Mouse (Mus musculus): ENCODE measurements around the gene Samsn1. TPM values are rescaled to one million over a fixed set of nuclear protein-coding genes. Genes with fewer than 3 reads are reported as not detected.

The Samsn1 gene
- polyA plus RNA-seq, 1 experiment from 2014 or later: 0.75 TPM

DNA sequence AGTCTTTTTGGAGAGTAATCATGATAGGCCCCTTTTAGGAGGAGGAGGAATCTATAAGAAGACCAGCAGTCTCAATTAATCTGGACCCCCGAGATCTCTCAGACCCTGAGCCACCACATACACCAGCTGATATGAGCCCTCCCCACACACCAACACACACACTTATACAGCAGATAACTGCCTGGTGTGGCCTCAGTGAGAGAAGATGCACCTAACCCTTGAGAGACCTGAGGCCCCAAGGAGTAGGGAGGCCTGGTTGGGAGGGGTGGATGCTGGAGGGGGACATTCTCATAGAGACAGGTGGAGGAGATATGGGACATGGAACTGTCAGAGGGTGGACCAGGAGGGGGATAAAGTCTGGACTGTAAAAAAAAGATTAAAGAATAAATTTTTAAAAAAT is 128.6 kb downstream of the Samsn1 start:
- no peaks in the 10 kb centered on the region for H3K27me3 ChIP-seq (ENCODE audit: insufficient read depth, poor library complexity, severe bottlenecking)
- no peaks in the 10 kb centered on the region for H3K9me3 ChIP-seq
- H3K4me3 ChIP-seq: no peak overlapping the region
- H3K36me3 ChIP-seq: no peaks in the 10 kb centered on the region
- no peaks in the 10 kb centered on the region for H3K4me1 ChIP-seq (replicated peaks)
- WGBS: 91% methylated on average over 1 of the region's 1 CpGs
- H3K27ac ChIP-seq: no peak overlapping the region
- DNase-seq (ENCODE audit: low spot score): no peak

DNA sequence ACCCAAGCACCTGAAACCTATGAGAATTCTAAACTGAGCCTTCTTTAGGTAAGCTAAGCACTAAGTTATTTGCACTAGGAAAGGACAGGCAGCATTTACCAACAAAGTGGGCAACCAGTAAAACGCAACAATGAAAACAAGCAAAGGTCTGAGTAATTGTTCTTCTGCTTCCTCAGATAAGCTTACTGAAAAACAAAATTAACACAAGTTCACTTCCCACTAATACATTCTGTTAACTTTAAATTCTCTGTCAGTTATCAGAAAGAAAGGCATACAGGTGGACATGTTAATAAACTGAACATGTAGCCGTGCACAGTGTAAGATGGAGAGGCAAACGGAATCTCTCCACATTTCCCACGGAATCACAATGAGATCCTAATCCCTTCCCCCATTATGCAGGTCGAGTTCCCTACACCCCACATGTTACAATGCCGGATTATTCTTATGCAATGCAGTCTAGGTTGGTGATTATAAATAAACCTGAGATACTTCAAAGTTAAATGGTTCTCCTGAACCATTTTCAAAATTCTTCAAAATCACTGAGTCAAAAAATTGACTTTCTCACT is 132.9 kb downstream of the Samsn1 start:
- Histone ChIP-seq H3K9me3 (no peaks in the 10 kb centered on the region), H3K27ac (no peak overlapping the region), H3K36me3 (no peaks in the 10 kb centered on the region), H3K27me3 (ENCODE audit: insufficient read depth, poor library complexity, severe bottlenecking) (no peaks in the 10 kb centered on the region), H3K4me1 (replicated peaks) (no peaks in the 10 kb centered on the region), H3K4me3 (no peak overlapping the region)
- DNase-seq (ENCODE audit: low spot score): no peak
- WGBS: 74% methylated on average over 6 of the region's 6 CpGs

DNA sequence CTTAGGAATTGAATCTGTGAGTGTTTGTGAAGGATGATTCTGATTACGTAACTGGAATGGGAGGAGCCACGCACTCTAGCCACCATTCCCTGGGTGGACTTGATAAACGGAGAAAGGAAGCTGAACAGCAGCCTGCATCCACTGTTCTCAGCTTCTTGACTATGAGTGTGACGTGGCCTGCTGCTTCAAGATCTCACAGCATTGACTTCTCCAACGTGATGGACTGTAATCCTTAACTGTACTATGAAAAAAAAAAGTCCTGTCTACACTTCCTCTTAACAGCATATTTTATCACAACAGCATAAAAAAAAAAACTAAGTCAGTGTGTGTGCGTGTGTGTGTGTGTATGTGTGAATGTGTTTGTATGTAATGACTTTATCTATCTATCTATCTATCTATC is 134.9 kb downstream of the Samsn1 start:
- H3K36me3 ChIP-seq: no peaks in the 10 kb centered on the region
- no peak overlapping the region for H3K27ac ChIP-seq
- no peaks in the 10 kb centered on the region for H3K27me3 ChIP-seq (ENCODE audit: insufficient read depth, poor library complexity, severe bottlenecking)
- no peak for DNase-seq (ENCODE audit: low spot score)
- H3K4me1 ChIP-seq (replicated peaks): no peaks in the 10 kb centered on the region
- no peaks in the 10 kb centered on the region for H3K9me3 ChIP-seq
- 81% methylated on average over 6 of the region's 6 CpGs for WGBS
- H3K4me3 ChIP-seq: no peak overlapping the region

DNA sequence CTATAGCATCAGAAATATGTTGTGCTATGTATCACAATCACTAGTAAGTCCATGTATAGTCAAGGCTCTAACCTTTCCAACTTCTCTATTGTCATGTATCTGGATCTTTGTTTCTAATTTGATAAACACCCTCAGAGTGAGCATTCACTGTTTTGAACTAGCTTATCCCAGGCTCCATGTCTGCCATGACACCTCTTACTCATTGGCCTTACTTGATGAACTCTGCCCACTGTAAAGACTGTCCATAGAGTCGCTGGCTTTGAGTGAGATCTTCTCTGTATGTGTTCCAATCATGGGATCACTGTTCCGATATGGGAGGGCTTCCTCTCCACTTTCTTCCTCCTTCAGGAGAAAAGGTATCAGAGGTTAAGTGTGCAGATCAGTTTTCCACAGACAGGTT is 143.2 kb downstream of the Samsn1 start:
- H3K9me3 ChIP-seq: no peaks in the 10 kb centered on the region
- H3K27ac ChIP-seq: no peak overlapping the region
- no peak overlapping the region for H3K4me3 ChIP-seq
- no peaks in the 10 kb centered on the region for H3K4me1 ChIP-seq (replicated peaks)
- no peaks in the 10 kb centered on the region for H3K36me3 ChIP-seq
- 91% methylated on average over 2 of the region's 2 CpGs for WGBS
- no peak for DNase-seq (ENCODE audit: low spot score)
- H3K27me3 ChIP-seq (ENCODE audit: insufficient read depth, poor library complexity, severe bottlenecking): no peaks in the 10 kb centered on the region

DNA sequence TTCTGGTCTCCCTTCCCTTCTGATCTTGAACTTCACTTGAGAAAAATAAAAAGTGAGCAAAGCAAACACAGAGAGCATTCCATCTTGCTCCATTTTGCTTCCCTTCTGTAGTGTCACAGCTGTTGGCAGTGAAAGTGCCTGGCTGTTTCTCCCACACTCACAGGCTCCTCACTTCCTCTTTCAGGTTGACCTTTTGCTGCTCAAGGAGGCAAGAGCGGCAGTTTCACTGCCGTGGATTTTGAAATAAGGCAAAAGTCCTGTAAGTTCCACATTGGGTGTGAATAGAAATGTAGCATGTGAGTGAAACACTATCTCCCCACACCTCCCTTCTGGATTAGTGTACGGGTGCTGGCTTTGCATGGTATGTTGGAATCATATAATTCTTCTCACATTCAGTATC is 144.9 kb downstream of the Samsn1 start:
- Histone ChIP-seq H3K9me3 (no peaks in the 10 kb centered on the region), H3K36me3 (no peaks in the 10 kb centered on the region), H3K4me1 (replicated peaks) (no peaks in the 10 kb centered on the region), H3K27me3 (ENCODE audit: insufficient read depth, poor library complexity, severe bottlenecking) (no peaks in the 10 kb centered on the region), H3K4me3 (no peak overlapping the region), H3K27ac (no peak overlapping the region)
- DNase-seq (ENCODE audit: low spot score): no peak
- WGBS: 75% methylated on average over 3 of the region's 3 CpGs

DNA sequence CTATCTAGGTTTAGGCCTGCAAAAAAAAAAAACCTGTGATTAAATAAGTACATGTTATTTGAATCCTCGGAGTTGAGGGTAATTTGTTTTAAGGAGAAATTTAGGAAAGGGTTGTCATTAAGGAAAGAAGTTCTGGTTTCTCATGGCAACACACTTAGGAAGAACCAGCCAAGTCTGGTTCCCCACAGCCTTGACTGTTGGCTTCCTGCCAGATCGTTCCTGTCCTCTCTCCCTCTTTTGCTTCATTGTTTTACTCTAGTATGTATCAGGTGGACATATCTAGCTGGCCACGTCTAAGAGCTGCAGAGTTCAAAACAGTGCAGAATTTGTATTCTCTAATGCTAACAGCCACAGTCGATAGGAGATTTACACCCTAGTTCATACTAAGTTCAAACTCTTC is 146.2 kb downstream of the Samsn1 start:
- DNase-seq (ENCODE audit: low spot score): no peak
- Histone ChIP-seq H3K36me3 (no peaks in the 10 kb centered on the region), H3K4me3 (no peak overlapping the region), H3K9me3 (no peaks in the 10 kb centered on the region), H3K27me3 (ENCODE audit: insufficient read depth, poor library complexity, severe bottlenecking) (no peaks in the 10 kb centered on the region), H3K4me1 (replicated peaks) (no peaks in the 10 kb centered on the region), H3K27ac (no peak overlapping the region)
- WGBS: 88% methylated on average over 4 of the region's 4 CpGs

DNA sequence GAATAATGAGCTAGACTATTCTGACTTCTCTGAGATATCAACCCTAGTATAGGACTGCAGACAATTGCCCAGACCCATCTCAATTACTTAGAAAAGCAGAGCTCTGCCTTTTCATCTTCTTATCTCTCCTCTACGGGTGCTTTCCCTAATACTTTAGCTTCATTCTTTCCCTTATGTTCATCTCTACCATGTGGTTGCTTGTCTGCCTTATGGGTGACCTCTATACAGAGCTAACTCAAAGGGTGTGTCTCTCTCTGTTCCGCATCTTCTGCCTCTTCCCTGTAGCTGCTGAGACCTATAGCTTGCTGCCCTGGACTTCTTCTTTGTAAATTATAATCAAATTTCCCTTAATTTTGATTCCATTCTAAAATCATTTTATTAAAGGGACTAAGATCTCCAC is 147.6 kb downstream of the Samsn1 start:
- Histone ChIP-seq H3K27me3 (ENCODE audit: insufficient read depth, poor library complexity, severe bottlenecking) (no peaks in the 10 kb centered on the region), H3K9me3 (no peaks in the 10 kb centered on the region), H3K27ac (no peak overlapping the region), H3K4me1 (replicated peaks) (no peaks in the 10 kb centered on the region), H3K4me3 (no peak overlapping the region), H3K36me3 (no peaks in the 10 kb centered on the region)
- DNase-seq (ENCODE audit: low spot score): no peak
- WGBS: 86% methylated on average over 2 of the region's 2 CpGs

DNA sequence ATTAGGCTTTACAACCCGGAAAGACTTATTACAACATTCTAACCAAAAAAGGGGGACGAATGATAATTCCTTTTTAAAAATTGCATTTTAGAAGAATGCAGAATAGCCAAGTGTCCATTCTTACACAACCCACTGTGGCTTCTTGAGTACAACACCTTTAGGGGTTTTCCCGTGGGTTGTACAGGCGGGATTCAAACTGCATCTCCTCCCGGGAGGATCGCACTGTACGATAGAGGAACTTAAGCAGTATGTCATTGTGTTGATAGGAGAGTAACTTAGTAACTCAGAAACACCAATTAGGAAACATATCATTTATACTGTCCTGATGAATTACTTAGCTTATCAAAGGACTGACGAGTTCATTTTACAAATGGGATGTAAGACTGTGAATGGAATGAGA is 149.8 kb downstream of the Samsn1 start:
- Histone ChIP-seq H3K4me1 (replicated peaks) (no peaks in the 10 kb centered on the region), H3K9me3 (no peaks in the 10 kb centered on the region), H3K27me3 (ENCODE audit: insufficient read depth, poor library complexity, severe bottlenecking) (no peaks in the 10 kb centered on the region), H3K36me3 (no peaks in the 10 kb centered on the region), H3K4me3 (no peak overlapping the region), H3K27ac (no peak overlapping the region)
- WGBS: 90% methylated on average over 8 of the region's 8 CpGs
- DNase-seq (ENCODE audit: low spot score): no peak

DNA sequence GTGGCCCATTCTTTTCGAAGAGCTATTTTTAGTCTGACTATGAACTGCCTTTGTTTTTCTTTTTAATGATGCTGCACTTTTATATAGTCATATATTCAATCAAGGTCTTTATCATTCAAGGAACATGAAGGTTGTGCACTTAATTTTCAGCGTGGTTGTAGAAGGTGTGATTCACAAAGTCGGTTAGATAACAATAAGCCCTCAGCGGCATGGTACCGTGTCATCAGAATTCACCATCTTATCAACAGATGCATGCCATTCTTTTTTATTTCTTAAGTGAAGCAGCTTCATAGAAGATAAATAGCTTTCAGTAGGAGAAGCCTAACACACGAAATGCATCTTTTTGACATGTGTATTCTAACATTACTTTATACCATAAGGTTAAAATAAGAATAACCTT is 154.7 kb downstream of the Samsn1 start:
- Histone ChIP-seq H3K27me3 (ENCODE audit: insufficient read depth, poor library complexity, severe bottlenecking) (no peaks in the 10 kb centered on the region), H3K36me3 (no peaks in the 10 kb centered on the region), H3K27ac (no peak overlapping the region), H3K4me1 (replicated peaks) (no peaks in the 10 kb centered on the region), H3K9me3 (no peaks in the 10 kb centered on the region), H3K4me3 (no peak overlapping the region)
- 90% methylated on average over 6 of the region's 6 CpGs for WGBS
- no peak for DNase-seq (ENCODE audit: low spot score)

DNA sequence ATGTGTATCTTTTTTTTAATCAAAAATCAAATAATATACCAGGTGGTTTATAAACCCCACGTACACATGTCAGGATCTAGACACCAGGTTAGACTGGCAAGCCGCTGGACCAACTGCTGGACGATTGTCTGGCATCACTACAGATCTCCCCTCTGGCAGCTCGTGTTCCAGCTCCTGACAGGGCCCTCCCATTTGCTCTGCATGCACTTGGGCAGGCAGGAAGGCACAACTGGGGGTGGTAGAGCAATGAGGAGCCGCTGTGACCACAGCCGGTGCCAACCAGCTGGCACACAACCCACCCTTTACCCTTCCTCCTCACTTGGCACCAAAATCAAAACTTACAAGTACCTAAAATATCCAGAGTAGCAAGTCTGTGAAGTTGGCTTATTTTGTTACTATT is 156.6 kb downstream of the Samsn1 start:
- no peaks in the 10 kb centered on the region for H3K4me1 ChIP-seq (replicated peaks)
- WGBS: 84% methylated on average over 6 of the region's 6 CpGs
- no peak for DNase-seq (ENCODE audit: low spot score)
- no peaks in the 10 kb centered on the region for H3K27me3 ChIP-seq (ENCODE audit: insufficient read depth, poor library complexity, severe bottlenecking)
- no peak overlapping the region for H3K27ac ChIP-seq
- no peak overlapping the region for H3K4me3 ChIP-seq
- no peaks in the 10 kb centered on the region for H3K36me3 ChIP-seq
- H3K9me3 ChIP-seq: no peaks in the 10 kb centered on the region

DNA sequence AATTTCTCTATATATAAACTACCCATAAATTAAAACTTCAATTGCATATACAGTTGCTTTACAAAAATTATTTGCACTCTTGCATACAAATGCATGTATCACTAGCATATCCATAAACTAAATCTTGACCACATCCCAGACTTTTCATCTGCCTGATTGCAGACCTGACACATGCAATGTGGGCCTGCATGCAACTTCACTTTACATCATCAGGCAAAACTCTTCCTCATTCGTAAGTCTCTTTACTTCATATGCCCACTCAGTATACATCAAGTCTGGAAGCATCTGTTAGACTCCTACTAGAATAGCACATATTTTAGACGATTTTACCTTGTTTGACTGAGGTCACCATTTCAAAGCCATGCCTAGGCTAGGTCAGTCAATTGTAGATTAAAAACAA is 157.4 kb downstream of the Samsn1 start:
- Histone ChIP-seq H3K27ac (no peak overlapping the region), H3K36me3 (no peaks in the 10 kb centered on the region), H3K4me3 (no peak overlapping the region), H3K4me1 (replicated peaks) (no peaks in the 10 kb centered on the region), H3K27me3 (ENCODE audit: insufficient read depth, poor library complexity, severe bottlenecking) (no peaks in the 10 kb centered on the region), H3K9me3 (no peaks in the 10 kb centered on the region)
- WGBS: 91% methylated on average over 2 of the region's 2 CpGs
- DNase-seq (ENCODE audit: low spot score): no peak

DNA sequence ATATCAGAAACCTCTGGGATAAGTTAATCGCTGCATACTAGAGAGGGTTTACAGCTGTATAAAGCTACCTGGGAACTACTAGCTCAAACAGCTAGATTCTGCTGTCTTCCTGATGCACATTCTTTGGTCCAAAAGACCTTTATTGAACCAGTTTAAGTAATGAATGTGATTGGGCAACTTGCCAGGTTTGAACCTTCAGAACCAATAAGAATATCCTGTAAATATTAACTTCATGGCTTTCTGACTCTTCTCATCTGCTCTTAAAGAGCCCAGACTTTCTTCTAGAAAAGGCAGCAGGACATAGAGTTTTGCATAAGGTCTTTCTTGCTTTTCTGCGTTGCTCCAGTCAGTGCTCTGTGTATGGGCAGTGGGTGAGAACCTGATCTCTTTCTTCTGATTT is 165.7 kb downstream of the Samsn1 start:
- WGBS: 77% methylated on average over 2 of the region's 2 CpGs
- no peaks in the 10 kb centered on the region for H3K9me3 ChIP-seq
- no peaks in the 10 kb centered on the region for H3K4me1 ChIP-seq (replicated peaks)
- DNase-seq (ENCODE audit: low spot score): no peak
- H3K36me3 ChIP-seq: no peaks in the 10 kb centered on the region
- no peaks in the 10 kb centered on the region for H3K27me3 ChIP-seq (ENCODE audit: insufficient read depth, poor library complexity, severe bottlenecking)
- no peak overlapping the region for H3K27ac ChIP-seq
- H3K4me3 ChIP-seq: no peak overlapping the region

DNA sequence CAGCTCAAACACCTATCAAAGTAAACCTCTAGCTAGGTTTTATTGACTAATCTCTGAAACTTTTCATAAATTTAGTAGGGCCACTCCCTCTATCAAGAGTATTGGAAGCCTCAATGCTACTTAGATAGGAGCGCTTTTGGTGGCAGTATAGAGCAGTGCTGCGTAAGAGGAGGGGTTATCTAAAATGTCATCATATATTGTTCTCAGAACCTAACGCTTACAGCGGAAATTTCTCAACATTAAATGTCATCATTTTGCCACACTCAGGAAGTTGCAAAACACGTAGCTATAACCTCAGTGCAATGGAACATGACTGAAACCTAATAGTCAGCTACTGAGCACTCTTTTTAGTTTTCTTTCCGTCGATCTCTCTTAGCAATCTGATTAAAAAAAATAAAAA is 166.7 kb downstream of the Samsn1 start:
- Histone ChIP-seq H3K4me1 (replicated peaks) (no peaks in the 10 kb centered on the region), H3K36me3 (no peaks in the 10 kb centered on the region), H3K27ac (no peak overlapping the region), H3K4me3 (no peak overlapping the region), H3K9me3 (no peaks in the 10 kb centered on the region), H3K27me3 (ENCODE audit: insufficient read depth, poor library complexity, severe bottlenecking) (no peaks in the 10 kb centered on the region)
- no peak for DNase-seq (ENCODE audit: low spot score)
- WGBS: 90% methylated on average over 7 of the region's 7 CpGs

DNA sequence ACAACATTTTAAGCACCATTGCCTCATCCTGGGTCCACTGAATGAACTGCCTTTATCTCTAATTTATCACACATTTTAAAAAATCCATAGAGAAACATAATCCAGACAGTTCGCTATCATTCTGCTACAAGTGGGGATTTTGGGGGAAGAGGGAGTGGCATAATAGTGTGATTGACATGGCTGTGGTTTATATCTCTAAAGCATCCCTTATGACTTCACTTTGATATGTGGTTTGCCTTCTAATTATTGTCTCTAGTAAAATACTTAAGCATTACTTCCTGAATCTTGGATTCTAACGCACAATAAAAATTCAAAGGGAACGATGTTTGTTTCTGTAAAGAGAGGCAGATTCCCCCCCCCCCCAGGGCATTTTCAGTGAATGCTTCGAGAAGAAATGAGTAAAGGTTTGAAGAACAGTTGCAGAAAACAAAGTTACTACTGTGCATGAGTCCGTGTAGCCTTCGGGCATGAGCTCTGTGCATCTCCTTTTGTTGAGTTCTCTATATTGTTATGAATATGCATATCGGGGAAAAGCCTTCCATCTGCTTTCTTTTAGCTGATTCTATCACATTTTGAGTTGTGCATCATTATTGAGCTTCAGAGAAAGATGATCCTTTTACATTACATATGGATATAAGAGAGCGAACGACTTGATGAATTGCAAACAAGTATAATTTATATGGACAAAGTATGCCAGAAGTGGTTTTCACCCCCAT is 168.4 kb downstream of the Samsn1 start:
- H3K36me3 ChIP-seq: no peaks in the 10 kb centered on the region
- no peaks in the 10 kb centered on the region for H3K27me3 ChIP-seq (ENCODE audit: insufficient read depth, poor library complexity, severe bottlenecking)
- no peak overlapping the region for H3K4me3 ChIP-seq
- 87% methylated on average over 9 of the region's 9 CpGs for WGBS
- DNase-seq (ENCODE audit: low spot score): no peak
- H3K27ac ChIP-seq: no peak overlapping the region
- no peaks in the 10 kb centered on the region for H3K9me3 ChIP-seq
- no peaks in the 10 kb centered on the region for H3K4me1 ChIP-seq (replicated peaks)
